Mouse (Mus musculus) cerebellum, adult (tissue): ENCODE measurements around the gene Rpl6.

ENCODE experiments used
- ATAC-seq: cut with Nextera tagmentation; 2 replicates; pipeline ENCODE4 v1.9.2; 2017; ENCODE audit warnings: mild to moderate bottlenecking, moderate library complexity, mixed read lengths; ENCODE audit not compliant: insufficient number of reproducible peaks, low FRiP score, low TSS enrichment

The Rpl6 gene

GRCm38 (mm10) chr5:121251813-121252212, 47.5 kb downstream of the Rpl6 start:
- ATAC-seq, result no peak

- ATAC-seq, result peak; percentile 85; the same call in 1 of the 2 replicates
Measured at GRCm38 (mm10) chr5:121253816-121254497, 49.7 kb downstream of the Rpl6 start.

GRCm38 (mm10) chr5:121254977-121255376, 50.7 kb downstream of the Rpl6 start:
- no peak for ATAC-seq
